Mouse (Mus musculus) ES-CJ7 (cell line): ENCODE data around the gene Lef1.

Experiments used
- DNase-seq: peaks from one replicate; pipeline ENCODE4 v3.0.0; 2011; ENCODE audit warnings: low read depth, low spot score

Lef1 gene

DNA sequence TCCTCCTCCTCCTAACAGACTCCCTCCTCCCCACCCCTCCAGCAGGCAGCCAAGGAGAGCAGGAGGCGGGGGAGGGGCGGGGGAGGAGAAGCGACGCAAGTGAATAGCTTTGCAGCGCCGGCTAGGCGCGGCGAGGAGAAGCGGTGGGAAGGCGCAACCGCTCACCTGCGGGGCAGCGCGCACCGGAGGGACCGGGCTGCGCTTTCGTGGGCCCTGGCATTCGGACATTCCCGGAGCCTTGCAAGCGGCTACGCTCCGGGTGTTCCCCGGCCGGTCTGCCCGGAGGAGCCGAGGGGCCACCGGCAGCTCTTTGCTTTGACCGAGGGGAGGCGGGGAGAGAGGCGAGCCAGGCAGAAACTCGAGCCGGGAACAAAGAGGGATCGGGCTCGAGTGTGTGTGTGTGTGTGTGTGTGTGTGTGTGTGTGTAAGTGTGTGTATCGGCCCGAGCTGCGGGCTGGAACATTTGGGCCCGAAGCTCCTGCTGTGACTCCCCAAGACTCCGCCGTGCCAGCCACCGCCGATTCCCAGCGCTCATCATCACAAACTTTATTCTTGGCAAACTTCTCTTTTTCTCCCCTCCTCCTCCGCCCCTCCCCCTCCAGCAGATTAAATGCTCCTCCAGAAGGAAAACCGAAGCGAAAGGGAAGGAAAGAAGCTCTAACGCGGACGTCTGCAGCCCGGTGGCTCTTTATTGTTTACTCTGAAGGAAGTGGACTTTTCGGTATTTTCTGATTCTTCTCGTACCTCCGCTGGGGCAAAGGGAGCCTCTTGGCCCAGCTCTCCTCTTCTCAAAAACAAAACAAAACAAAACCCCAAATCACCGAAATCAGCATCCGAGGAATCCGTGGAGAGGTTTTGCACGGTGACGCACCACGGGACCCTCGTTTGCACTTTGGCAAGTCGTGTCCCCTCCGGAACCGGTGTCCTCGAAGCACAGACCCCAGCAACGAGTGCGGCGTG lies at the start of gene Lef1:
Lef1 (plus strand) TSS at position 281 of the 960 bp plus-strand sequence.
- DNase-seq, result peak; percentile 90

DNA sequence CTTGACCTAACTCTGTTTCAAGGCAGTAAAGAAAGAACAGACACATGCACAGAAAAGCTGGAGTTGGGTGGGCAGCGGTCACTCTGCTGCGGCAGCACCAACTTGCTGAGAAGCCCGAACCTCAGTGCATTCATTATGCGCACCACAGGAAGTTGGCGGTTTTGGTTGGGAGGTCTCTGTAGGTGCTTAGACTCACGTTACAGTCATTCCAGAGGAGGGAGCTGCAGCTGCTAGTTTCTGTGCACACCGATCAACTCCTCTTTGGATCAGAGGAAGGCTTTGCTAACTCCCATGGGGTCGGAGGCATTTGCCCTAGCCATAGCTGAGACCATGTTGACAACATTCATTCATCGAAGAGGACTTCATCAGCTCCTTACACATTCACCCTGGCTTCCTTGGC lies 45.3 kb upstream of the Lef1 start:
- peak; percentile 44 for DNase-seq

DNA sequence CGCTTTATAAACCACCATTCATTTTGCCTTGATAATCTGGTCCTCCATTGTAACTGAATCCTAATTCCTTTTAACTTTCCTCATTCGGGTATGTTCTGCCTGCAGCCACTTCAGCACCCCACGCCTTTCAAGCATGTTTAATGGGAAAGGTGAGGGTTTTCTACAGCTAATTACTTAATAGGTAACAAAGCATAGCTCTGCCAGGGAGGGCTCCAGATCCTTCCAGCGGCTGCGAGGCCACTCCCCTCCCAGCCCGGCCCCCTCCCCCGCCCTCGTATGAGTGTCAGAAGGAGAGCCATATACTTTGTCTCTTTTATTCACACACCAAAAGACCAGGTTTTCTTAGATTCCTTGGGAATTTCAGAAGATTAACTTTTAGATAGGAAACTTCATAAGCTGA lies 44.1 kb upstream of the Lef1 start:
- no peak for DNase-seq

DNA sequence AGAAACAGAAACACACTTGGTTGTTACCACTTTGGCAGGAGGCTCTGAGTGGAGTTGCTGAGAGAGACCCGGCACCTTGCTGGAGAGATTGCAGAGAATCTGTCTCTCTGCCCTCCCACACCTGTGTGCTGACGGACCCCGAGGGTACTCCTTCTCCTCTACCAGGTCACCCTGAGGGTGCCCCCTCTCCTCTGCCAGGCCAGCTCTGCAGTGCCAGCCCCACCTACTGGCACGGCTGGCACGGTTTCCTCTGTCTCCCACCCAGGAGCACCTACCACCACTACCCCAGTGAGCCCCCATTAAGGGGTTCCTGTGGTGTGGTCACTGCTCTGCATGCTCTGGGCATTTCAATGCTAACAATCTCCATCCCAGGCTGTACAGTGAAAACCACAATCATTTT lies 42.3 kb upstream of the Lef1 start:
- no peak for DNase-seq

DNA sequence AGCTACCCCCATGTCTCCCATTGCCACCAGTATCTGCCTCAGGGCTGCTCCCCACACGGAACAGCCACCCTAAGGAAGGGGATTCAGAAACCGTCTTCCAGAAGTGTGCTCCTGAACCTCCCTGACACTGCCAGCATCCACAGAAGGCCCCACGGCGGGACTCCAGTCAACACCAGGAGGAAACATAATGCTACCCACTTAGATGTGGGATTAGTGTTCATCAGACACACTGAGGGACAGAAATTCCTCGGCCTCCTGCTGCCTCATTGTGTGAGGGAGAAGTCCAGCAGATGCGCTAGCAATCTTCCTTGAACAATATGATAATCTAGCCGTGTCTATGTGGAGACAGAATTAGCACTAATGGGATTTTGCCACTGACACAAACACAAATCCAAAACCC lies 40.1 kb upstream of the Lef1 start:
- no peak for DNase-seq

DNA sequence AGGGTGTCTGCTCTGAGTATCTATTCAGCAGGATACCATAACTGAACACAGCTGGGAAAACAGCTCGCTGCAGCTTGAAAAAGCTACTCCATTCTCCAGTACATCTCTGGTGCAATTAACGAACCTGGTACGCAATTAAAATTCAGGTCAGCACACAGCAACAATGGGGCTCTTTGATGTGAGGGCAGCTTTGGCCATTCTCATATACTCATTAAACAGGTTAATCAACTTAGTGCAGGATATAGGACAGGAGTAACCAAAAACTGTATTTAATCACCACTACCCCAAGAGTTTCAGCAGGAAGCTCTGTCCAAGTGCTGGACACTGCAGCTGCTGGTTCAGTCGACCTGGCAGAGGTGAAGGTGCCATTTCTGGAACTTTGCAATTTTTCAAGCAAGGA lies 37.6 kb upstream of the Lef1 start:
- no peak for DNase-seq

DNA sequence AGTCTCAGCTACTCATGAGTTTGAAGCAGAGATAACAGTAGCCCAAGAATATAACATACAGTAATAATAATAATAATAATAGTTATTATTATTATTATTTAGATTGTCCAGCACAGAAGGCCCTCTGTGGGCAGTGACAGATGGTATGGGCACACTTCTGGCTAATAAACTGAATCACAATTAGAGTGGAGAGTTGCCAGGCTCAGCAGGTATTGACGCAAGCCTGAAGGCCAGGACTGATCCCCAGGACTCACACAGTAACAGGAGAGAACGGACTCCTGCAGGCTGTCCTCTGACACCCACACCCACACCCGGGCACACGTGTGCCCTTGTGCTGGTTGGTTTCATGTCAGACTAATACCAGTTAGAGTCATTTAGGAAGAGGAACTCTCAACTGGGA lies 36.3 kb upstream of the Lef1 start:
- no peak for DNase-seq

DNA sequence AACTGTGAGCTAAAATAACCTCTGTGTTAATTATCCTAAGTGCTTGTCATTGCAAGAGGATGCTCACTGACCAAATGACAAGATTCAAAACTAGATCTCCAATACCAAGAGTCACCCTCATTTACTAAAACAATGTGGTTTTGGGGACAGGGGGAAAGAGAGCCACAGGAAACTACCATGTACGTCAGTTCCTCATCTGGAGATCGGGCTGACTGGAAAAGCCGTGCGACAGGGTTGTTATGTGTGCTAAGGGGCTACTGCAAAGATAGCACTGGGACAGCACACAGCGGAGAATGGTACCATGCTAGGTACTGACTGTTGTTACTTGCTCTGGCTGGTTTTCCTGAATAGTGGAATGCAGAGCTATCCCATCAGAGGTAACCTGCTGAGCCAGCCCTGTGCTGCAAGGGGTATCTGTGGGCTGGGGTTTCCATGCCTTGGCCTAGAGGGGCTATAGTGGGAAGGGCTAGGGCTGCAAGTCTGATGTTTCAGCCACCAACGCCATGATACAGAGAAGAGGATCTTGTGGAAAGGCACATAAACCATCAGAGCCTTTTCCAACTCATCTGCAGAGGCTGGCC lies 32.1 kb upstream of the Lef1 start:
- DNase-seq, result no peak

DNA sequence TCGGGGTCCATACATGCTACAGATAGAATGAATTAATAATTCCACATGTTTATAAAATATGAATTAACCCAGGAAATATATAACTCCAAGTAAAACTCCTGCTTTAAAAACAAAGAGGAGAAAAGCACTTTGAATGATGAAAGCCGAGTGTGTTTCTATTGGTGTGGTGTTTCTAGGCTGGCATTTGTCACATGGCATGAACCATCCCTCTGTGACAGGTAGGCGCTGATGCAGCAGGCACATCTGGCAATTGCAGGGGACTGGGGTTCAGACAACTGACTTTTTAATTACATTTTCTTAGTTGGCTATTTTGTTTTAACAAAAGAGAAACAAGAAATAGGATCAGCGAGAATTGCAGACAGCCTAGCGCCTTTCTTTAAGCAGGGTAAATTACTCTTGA lies 31.6 kb upstream of the Lef1 start:
- no peak for DNase-seq

DNA sequence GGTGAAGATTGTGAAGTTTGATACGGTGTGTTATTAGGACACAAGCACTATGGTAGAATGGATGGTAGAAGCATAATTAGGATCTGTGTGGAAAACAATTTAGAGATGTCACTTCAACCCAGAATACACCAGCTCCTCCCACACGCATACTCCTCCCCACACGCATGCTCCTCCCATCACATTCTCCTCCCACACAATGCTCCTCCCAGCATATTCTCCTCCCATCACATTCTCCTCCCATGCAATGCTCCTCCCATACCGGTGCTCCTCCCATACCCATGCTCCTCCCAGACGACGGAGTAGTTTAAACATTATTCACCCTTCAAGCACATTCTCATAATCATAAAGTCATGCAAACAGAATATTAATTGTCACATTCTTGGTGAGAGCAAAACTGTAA lies 26.5 kb upstream of the Lef1 start:
- DNase-seq, result peak; percentile 95

DNA sequence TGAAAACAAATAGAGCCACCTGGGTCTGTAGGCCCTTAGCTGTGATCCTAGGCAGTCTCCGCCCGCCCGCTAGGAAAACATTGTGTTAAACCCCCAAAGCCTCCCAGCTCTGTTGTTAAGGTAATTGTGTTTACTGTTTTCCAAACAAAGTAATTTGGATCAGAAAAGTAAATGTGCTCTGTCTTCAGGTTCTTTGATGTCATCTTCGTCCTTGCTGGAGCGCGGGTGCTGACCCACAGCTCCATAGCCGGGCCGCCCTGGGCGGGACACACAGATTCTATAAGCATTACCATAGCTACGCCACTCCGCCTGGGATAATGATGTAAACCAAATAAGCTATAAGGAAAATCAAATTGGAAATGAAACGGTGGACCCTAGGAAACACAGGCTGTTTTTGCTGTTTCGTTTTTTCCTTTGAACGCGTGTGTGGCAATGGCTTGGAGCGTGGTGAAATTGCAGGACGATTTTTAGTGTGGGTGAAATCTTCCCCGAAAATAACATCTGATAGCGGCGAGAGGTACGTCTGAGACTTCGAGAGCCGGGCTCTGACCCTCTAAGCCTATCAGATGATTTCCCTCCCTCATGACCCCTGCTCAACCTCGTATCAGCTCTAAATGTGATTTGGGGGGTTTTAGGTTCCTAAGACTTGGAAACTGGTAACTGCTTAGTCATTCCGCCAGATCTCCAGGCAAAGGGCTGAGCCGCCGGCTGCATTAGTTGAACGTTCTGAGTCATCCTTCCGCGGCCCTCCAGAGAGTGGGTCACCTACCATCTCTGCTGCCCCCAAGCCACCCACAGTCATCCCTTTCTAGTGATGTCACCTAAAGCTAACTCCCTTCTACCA lies 25.3 kb upstream of the Lef1 start:
- DNase-seq, result peak; percentile 90

DNA sequence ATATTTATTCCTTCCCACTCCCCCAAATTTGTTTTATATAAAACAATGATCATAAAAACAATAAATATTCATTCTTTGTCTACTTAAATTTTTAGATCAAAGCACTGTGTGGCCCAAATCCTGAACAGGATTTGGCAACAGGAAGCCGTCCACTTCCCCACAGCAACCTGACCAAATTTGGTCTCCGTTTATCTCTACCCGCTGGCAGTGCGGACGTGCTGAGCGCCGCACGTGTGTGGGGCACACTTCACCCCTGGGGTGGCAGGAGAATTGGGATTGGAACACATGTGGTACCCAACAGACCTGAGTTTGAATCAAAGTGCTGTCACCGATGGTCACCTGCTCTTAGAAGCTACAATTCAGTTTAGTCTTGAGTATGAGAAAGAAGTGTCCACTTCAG lies 24.3 kb upstream of the Lef1 start:
- no peak for DNase-seq

DNA sequence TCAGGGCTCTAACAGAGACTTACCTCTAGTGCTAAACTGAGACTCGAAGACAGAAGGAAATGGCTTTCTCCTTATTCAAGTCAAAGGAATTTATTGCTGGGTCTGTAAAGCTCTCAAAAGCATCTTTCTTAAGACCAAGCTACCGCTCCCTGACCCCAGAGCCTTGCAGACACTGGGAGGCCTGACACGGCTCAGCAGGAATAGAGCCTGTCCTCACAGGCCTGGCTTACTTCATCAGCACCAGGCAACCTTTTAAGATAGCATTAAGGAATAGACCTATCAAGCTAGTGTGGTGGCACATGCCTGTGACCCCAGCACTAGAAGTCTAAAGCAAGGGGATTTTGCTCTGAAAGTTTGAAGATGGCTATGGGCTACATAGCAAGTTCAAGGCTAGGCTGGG lies 20.6 kb upstream of the Lef1 start:
- DNase-seq, result no peak

DNA sequence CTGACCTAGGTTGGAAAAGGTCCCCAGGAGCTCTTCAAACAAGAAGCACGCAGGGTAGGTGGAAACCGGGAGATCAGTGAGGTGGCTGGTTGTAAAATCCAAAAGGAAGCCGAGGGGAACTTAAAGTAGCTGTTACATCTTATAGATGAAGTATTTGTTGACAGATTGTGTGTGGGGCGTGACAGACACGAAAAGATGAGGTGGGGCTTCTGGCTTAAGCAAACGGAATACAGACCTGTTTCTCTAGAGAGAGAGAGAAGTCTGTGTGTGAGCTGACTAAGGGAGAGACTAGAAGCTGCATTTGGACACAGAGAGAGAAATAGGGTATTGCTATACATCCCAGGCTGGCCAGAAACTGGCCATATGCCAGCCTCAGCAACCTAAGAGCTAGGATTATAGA lies 18.2 kb upstream of the Lef1 start:
- no peak for DNase-seq

DNA sequence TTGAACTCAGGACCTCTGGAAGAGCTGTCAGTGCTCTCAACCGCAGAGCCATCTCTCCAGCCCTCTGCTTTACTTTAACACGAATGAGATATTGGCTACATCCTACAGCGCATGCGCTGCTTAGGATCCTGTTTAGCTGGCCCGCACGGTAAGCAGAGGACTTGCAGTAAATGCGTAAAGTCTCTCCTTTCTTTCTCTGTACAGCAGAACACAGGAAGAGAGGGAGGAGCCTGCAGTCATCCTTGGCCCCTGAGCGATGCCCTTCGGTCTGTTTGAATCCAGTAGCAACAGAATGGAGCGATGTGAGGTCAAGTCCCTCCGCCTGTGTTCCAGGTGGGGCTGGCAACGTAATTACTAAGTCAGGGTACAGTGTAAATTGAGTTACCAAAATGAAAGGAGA lies 16.5 kb upstream of the Lef1 start:
- DNase-seq, result peak; percentile 38

DNA sequence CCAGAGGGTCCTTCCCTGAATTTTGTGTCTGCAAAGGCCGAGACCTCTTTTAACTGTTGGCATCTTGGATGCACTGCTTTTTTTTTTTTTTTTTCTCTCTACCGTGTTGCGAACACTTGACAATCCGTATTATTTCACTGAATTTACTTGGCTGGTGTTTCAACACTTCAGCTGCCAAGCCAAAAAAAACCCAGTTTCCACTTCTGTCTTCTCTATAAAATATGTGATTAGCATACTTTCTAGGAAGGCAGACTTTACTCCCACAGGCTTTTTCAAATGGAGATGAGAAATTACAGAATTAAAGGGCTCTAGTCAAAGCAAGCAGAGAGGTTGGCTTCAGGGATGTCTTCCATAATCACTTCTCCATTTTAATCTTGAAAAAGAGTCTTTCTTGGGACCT lies 14.2 kb upstream of the Lef1 start:
- DNase-seq, result no peak

DNA sequence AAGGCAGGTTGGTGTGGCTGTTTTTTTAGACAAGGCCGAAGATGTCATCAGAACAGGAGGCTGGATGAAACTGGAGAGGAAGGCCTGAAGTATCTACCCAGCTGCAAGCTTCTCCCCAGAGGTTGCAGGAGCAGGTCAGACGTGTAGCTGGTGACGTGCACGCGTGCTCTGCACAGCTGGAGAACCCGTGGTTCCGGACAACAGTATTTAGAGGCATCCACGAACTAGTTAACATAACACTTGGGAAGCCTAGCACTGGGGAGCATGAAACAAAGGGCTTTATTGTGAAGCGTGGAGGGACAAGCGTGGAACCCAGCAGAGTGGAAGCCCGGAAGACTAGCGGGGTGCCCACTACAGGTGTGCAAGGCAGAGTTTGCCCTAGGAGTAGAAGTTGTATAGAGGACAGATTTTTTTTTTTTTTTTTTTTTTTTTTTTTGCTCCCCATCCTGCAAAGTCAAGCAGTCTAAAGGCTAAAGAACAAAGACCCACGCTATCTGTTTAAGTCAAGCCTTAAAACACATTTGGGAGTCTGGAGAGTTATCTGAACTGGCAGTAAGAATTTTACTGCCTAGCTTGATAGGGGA lies 8.0 kb upstream of the Lef1 start:
- DNase-seq, result peak; percentile 98

DNA sequence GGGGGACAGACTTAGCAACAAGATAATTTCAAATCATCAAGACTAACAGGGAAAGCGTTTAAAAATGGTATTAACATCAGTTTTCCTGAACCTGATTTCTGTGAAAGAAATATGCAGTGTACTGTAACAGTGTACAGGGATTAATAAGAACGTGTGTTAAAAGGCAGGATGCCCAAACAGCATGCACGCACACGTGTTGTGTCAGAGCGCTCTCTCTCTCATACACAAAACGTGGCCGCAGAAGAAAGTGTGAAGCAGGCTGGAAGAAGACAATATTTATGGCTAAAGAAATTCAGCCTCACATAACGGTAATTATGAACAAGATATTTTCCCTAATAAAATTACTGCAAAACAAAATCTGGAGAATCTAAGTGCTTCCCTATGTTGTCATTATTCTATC lies 4.9 kb upstream of the Lef1 start:
- DNase-seq, result no peak

DNA sequence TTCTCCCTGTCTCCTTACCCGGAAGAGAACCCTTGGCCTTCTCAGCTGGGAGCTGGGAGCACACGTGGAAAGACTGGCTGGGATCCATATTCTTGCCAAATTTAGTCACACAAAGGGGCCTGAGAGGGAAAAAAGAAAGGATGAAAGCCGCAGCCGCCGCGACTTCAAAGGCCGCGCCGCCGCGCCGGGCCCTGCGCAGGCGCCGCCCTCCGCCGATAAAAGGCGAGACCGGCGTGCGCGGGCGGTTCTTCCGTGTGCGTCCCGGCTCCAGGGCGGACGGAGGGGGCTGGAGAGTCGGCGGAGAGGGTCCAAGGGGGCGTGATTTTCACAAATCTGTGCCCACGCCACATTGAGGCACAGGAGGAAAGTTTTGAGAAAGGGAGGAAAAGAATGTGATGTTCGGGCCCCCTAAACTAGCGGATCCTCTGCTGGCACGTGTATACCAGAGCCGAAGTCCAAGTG lies 4.3 kb upstream of the Lef1 start:
- DNase-seq, result peak; percentile 59

DNA sequence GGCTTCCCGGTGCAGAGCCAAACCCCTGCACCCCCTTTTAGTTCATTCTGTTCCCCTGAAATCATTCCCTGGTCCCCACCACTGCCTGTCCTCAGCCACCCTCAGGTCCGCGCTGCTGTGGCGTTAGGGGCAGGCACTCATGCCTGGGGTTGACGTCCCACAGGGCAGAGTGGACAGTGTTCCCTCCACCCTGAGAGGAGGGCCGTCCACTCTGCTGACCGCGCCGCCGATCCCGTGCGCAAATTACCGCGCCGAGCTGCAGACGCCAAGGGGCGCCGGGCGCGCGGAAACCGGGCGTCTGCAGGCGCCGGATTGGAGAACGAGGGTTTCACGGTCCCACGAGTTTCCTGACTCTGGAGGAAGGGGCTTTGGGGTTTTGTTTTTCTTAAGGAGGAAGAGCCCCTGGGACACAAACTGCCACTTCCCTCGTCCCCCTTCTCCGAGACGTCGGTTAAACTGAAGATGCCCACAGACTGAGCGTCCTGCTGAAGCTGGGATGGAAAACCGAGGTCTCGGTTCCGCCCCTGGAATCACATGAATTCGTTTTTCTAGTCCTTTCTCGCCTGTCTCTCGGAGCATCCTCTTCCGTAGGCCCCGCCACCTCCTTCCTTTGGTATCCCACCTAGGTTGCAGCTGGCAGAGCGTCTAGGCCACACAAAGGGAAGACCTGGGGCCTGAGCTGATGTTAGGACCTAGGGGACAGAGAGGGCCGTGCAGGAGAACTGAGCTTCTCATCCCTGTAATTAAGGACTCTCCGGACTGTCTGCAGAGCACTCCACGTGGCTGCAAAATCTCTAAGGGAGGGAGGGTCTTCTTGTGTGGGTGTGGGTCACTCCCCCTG lies 3.6 kb upstream of the Lef1 start:
- DNase-seq, result peak; percentile 54
